Mouse (Mus musculus) ES-Bruce4 (cell line): Measurements from ENCODE around the gene Serpina5.

ENCODE experiments used
- CTCF ChIP-seq: IDR thresholded peaks from one replicate; pipeline ENCODE4 v1.8.1; 2011; ENCODE audit warnings: low read depth, low read length
- EP300 ChIP-seq: IDR thresholded peaks from 2 replicates; pipeline ENCODE4 v1.6.1; 2011; ENCODE audit warnings: low read depth, low read length; ENCODE audit not compliant: insufficient read depth
- POLR2A ChIP-seq: IDR thresholded peaks from one replicate; pipeline ENCODE4 v1.8.1; 2011; ENCODE audit warnings: low read length; ENCODE audit not compliant: insufficient read depth

GRCm38 (mm10) chr12:104072286-104072685 is 28.6 kb upstream of the Serpina5 start:
- no peak for TF ChIP-seq POLR2A
- TF ChIP-seq CTCF: no peak
- TF ChIP-seq EP300: no peak
